Mouse (Mus musculus): ENCODE results near the gene Chsy1. TPM values are rescaled to one million over a fixed set of nuclear protein-coding genes. Genes with fewer than 3 reads are reported as not detected.

Gene Chsy1
- polyA plus RNA-seq, 1 experiment from 2014 or later, result 17.7 TPM

GRCm38 (mm10) chr7:66106581-66107056, 2.7 kb upstream of the Chsy1 start:
- Histone ChIP-seq H3K9me3 (ENCODE audit: control insufficient read depth, low read length) (no peaks in the 10 kb centered on the region), H3K4me2 (ENCODE audit: low read depth, low read length) (peak overlapping the region; percentile 29), H3K36me3 (ENCODE audit: control insufficient read depth, insufficient read depth, low read length) (no peaks in the 10 kb centered on the region), H3K4me3 (ENCODE audit: low read length) (no peak overlapping the region), H3K27ac (ENCODE audit: low read length) (peak overlapping the region; percentile 48), H3K27me3 (ENCODE audit: control insufficient read depth, insufficient read depth, low read depth, low read length) (no peaks in the 10 kb centered on the region), H3K9ac (ENCODE audit: low read length) (peak overlapping the region; percentile 29; the same call in 1 of the 2 replicates), H3K4me1 (replicated peaks; ENCODE audit: control insufficient read depth, insufficient read depth, low read length) (peaks cover 29% of the 10 kb centered on the region)
- 41% methylated on average over 7 of the region's 7 CpGs for WGBS
- no peak for ATAC-seq (ENCODE audit: low read depth)

GRCm38 (mm10) chr7:66107206-66107605, 2.1 kb upstream of the Chsy1 start:
- H3K27me3 ChIP-seq (ENCODE audit: control insufficient read depth, insufficient read depth, low read depth, low read length), result no peaks in the 10 kb centered on the region
- ATAC-seq (ENCODE audit: low read depth), result no peak
- H3K9me3 ChIP-seq (ENCODE audit: control insufficient read depth, low read length), result no peaks in the 10 kb centered on the region
- peaks cover 32% of the 10 kb centered on the region for H3K4me1 ChIP-seq (replicated peaks; ENCODE audit: control insufficient read depth, insufficient read depth, low read length)
- peak overlapping the region; percentile 29; the same call in 1 of the 2 replicates for H3K4me2 ChIP-seq (ENCODE audit: low read depth, low read length)
- no peak overlapping the region for H3K9ac ChIP-seq (ENCODE audit: low read length)
- H3K27ac ChIP-seq (ENCODE audit: low read length), result peak overlapping the region; percentile 48; the same call in 1 of the 2 replicates
- no peaks in the 10 kb centered on the region for H3K36me3 ChIP-seq (ENCODE audit: control insufficient read depth, insufficient read depth, low read length)
- no peak overlapping the region for H3K4me3 ChIP-seq (ENCODE audit: low read length)
- 37% methylated on average over 11 of the region's 11 CpGs for WGBS

- H3K9me3 ChIP-seq (ENCODE audit: control insufficient read depth, low read length), result no peaks in the 10 kb centered on the region
- H3K4me1 ChIP-seq (replicated peaks; ENCODE audit: control insufficient read depth, insufficient read depth, low read length), result peaks cover 35% of the 10 kb centered on the region
- H3K36me3 ChIP-seq (ENCODE audit: control insufficient read depth, insufficient read depth, low read length), result no peaks in the 10 kb centered on the region
- no peaks in the 10 kb centered on the region for H3K27me3 ChIP-seq (ENCODE audit: control insufficient read depth, insufficient read depth, low read depth, low read length)
- WGBS, result 14% methylated on average over 7 of the region's 7 CpGs
- no peak overlapping the region for H3K4me2 ChIP-seq (ENCODE audit: low read depth, low read length)
- no peak overlapping the region for H3K9ac ChIP-seq (ENCODE audit: low read length)
- H3K27ac ChIP-seq (ENCODE audit: low read length), result no peak overlapping the region
- H3K4me3 ChIP-seq (ENCODE audit: low read length), result no peak overlapping the region
- ATAC-seq (ENCODE audit: low read depth), result no peak
Observed at GRCm38 (mm10) chr7:66107930-66108329, 1.4 kb upstream of the Chsy1 start.

GRCm38 (mm10) chr7:66109855-66110635, 730 bp downstream of the Chsy1 start:
- Histone ChIP-seq H3K27ac (ENCODE audit: low read length) (peak overlapping the region; percentile 88), H3K4me3 (ENCODE audit: low read length) (peak overlapping the region; percentile 74), H3K9ac (ENCODE audit: low read length) (peak overlapping the region; percentile 90), H3K36me3 (ENCODE audit: control insufficient read depth, insufficient read depth, low read length) (peaks cover 4% of the 10 kb centered on the region; the same call in 1 of the 2 replicates), H3K27me3 (ENCODE audit: control insufficient read depth, insufficient read depth, low read depth, low read length) (no peaks in the 10 kb centered on the region), H3K4me1 (replicated peaks; ENCODE audit: control insufficient read depth, insufficient read depth, low read length) (peaks cover 48% of the 10 kb centered on the region), H3K9me3 (ENCODE audit: control insufficient read depth, low read length) (no peaks in the 10 kb centered on the region), H3K4me2 (ENCODE audit: low read depth, low read length) (peak overlapping the region; percentile 96)
- ATAC-seq (ENCODE audit: low read depth), result peak; percentile 43
- under 1% methylated on average over 56 of the region's 77 CpGs for WGBS

- H3K4me1 ChIP-seq (replicated peaks; ENCODE audit: control insufficient read depth, insufficient read depth, low read length), result peaks cover 48% of the 10 kb centered on the region
- H3K4me3 ChIP-seq (ENCODE audit: low read length), result peak overlapping the region; percentile 74
- H3K9me3 ChIP-seq (ENCODE audit: control insufficient read depth, low read length), result no peaks in the 10 kb centered on the region
- H3K36me3 ChIP-seq (ENCODE audit: control insufficient read depth, insufficient read depth, low read length), result peaks cover 4% of the 10 kb centered on the region; the same call in 1 of the 2 replicates
- peak overlapping the region; percentile 96 for H3K4me2 ChIP-seq (ENCODE audit: low read depth, low read length)
- 3% methylated on average over 10 of the region's 10 CpGs for WGBS
- no peaks in the 10 kb centered on the region for H3K27me3 ChIP-seq (ENCODE audit: control insufficient read depth, insufficient read depth, low read depth, low read length)
- H3K9ac ChIP-seq (ENCODE audit: low read length), result peak overlapping the region; percentile 90
- peak overlapping the region; percentile 88 for H3K27ac ChIP-seq (ENCODE audit: low read length)
- no peak for ATAC-seq (ENCODE audit: low read depth)
Observed at GRCm38 (mm10) chr7:66110636-66111112, 1.4 kb downstream of the Chsy1 start.

GRCm38 (mm10) chr7:66111211-66111610, 1.9 kb downstream of the Chsy1 start:
- Histone ChIP-seq H3K36me3 (ENCODE audit: control insufficient read depth, insufficient read depth, low read length) (peaks cover 4% of the 10 kb centered on the region; the same call in 1 of the 2 replicates), H3K9me3 (ENCODE audit: control insufficient read depth, low read length) (no peaks in the 10 kb centered on the region), H3K4me3 (ENCODE audit: low read length) (peak overlapping the region; percentile 74), H3K9ac (ENCODE audit: low read length) (peak overlapping the region; percentile 90), H3K27me3 (ENCODE audit: control insufficient read depth, insufficient read depth, low read depth, low read length) (no peaks in the 10 kb centered on the region), H3K27ac (ENCODE audit: low read length) (no peak overlapping the region), H3K4me2 (ENCODE audit: low read depth, low read length) (peak overlapping the region; percentile 96), H3K4me1 (replicated peaks; ENCODE audit: control insufficient read depth, insufficient read depth, low read length) (peaks cover 50% of the 10 kb centered on the region)
- 46% methylated on average over 10 of the region's 10 CpGs for WGBS
- no peak for ATAC-seq (ENCODE audit: low read depth)

GRCm38 (mm10) chr7:66113561-66113960, 4.2 kb downstream of the Chsy1 start:
- ATAC-seq (ENCODE audit: low read depth), result no peak
- 77% methylated on average over 3 of the region's 3 CpGs for WGBS
- Histone ChIP-seq H3K27me3 (ENCODE audit: control insufficient read depth, insufficient read depth, low read depth, low read length) (no peaks in the 10 kb centered on the region), H3K36me3 (ENCODE audit: control insufficient read depth, insufficient read depth, low read length) (peaks cover 4% of the 10 kb centered on the region; the same call in 1 of the 2 replicates), H3K4me1 (replicated peaks; ENCODE audit: control insufficient read depth, insufficient read depth, low read length) (peaks cover 43% of the 10 kb centered on the region), H3K4me2 (ENCODE audit: low read depth, low read length) (no peak overlapping the region), H3K27ac (ENCODE audit: low read length) (no peak overlapping the region), H3K9ac (ENCODE audit: low read length) (no peak overlapping the region), H3K9me3 (ENCODE audit: control insufficient read depth, low read length) (no peaks in the 10 kb centered on the region), H3K4me3 (ENCODE audit: low read length) (no peak overlapping the region)

GRCm38 (mm10) chr7:66115821-66116343, 6.6 kb downstream of the Chsy1 start:
- no peak for ATAC-seq (ENCODE audit: low read depth)
- peaks cover 51% of the 10 kb centered on the region for H3K4me1 ChIP-seq (replicated peaks; ENCODE audit: control insufficient read depth, insufficient read depth, low read length)
- H3K27me3 ChIP-seq (ENCODE audit: control insufficient read depth, insufficient read depth, low read depth, low read length), result no peaks in the 10 kb centered on the region
- H3K36me3 ChIP-seq (ENCODE audit: control insufficient read depth, insufficient read depth, low read length), result peaks cover 4% of the 10 kb centered on the region; the same call in 1 of the 2 replicates
- no peaks in the 10 kb centered on the region for H3K9me3 ChIP-seq (ENCODE audit: control insufficient read depth, low read length)
- H3K4me2 ChIP-seq (ENCODE audit: low read depth, low read length), result no peak overlapping the region
- peak overlapping the region; percentile 40; the same call in 1 of the 2 replicates for H3K27ac ChIP-seq (ENCODE audit: low read length)
- H3K9ac ChIP-seq (ENCODE audit: low read length), result no peak overlapping the region
- H3K4me3 ChIP-seq (ENCODE audit: low read length), result no peak overlapping the region
- 54% methylated on average over 11 of the region's 11 CpGs for WGBS

GRCm38 (mm10) chr7:66116906-66117482, 7.7 kb downstream of the Chsy1 start:
- no peak overlapping the region for H3K4me2 ChIP-seq (ENCODE audit: low read depth, low read length)

More at GRCm38 (mm10) chr7:66116906-66117482, 7.7 kb downstream of the Chsy1 start:
- 0 out of 2 replicates have a peak overlapping the region, but pooled peaks have one; percentile 13 for H3K9ac ChIP-seq (ENCODE audit: low read length)
- 51% methylated on average over 8 of the region's 8 CpGs for WGBS
- peaks cover 52% of the 10 kb centered on the region for H3K4me1 ChIP-seq (replicated peaks; ENCODE audit: control insufficient read depth, insufficient read depth, low read length)
- H3K27ac ChIP-seq (ENCODE audit: low read length), result peak overlapping the region; percentile 40; the same call in 1 of the 2 replicates
- H3K4me3 ChIP-seq (ENCODE audit: low read length), result no peak overlapping the region
- H3K9me3 ChIP-seq (ENCODE audit: control insufficient read depth, low read length), result no peaks in the 10 kb centered on the region
- ATAC-seq (ENCODE audit: low read depth), result peak; percentile 89
- H3K36me3 ChIP-seq (ENCODE audit: control insufficient read depth, insufficient read depth, low read length), result peaks cover 4% of the 10 kb centered on the region; the same call in 1 of the 2 replicates
- H3K27me3 ChIP-seq (ENCODE audit: control insufficient read depth, insufficient read depth, low read depth, low read length), result no peaks in the 10 kb centered on the region

Data from lung, embryonic 16.5 days (tissue).